Mouse (Mus musculus) liver, embryonic 14.5 days (tissue): ENCODE results near the gene Micu1.

Experiments used
- CTCF ChIP-seq: IDR thresholded peaks from 2 replicates; pipeline ENCODE4 v1.5.1; 2016; ENCODE audit warnings: antibody characterized with exemption, low read depth, control low read depth
- EP300 ChIP-seq: IDR thresholded peaks from 2 replicates; pipeline ENCODE4 v1.6.1; 2016; ENCODE audit warnings: antibody characterized with exemption, low read depth

DNA sequence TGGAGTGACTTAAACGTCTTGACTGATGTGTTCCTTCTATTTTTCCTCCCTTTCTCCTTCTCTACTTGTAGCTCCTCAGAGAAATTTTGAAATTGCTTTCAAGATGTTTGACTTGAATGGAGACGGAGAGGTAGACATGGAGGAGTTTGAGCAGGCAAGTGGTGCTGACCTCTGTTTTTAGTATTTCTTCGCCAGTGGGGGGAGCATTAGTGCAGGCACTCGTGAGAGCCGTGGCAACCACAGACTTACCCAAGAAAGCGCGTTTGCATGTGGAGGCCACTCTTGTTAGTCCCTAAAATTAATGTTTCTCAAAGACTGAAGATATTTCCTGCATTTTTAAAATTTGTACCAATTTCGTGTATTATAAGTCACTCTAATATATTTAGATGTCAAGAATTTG lies 85.6 kb downstream of the Micu1 start:
- TF ChIP-seq CTCF (peak; percentile 38), EP300 (no peak)
